Mouse (Mus musculus) MEL (cell line): Measurements from ENCODE around the gene Plxna4. TPM values are rescaled to one million over a fixed set of nuclear protein-coding genes. Genes with fewer than 3 reads are reported as not detected.

Experiments used
- DNase-seq: peaks from one replicate; pipeline ENCODE4 v3.0.0; 2011; ENCODE audit warnings: low read depth, low spot score
- H3K27ac ChIP-seq: 2 replicates; pipeline ENCODE4 v1.5.1; 2012; ENCODE audit warnings: low read depth, mild to moderate bottlenecking, control low read depth, low read length, moderate library complexity; ENCODE audit not compliant: control insufficient read depth
- H3K27me3 ChIP-seq, 2 experiments: fragments of 150-350 bp in 1 of 2; sonication (generic) in 1 of 2; 2 replicates each; pipeline ENCODE4 v1.6.1; 2012; ENCODE audit warnings: low read length in 2 of 2, mild to moderate bottlenecking in 2 of 2, improper control_type of control experiment in 1 of 2, moderate library complexity in 1 of 2; ENCODE audit not compliant: insufficient read depth in 2 of 2, control insufficient read depth in 1 of 2
- H3K36me3 ChIP-seq, 2 experiments: 2 replicates each; pipeline ENCODE4 v1.6.1; 2012 to 2014; ENCODE audit warnings: low read length in 2 of 2, improper control_type of control experiment in 1 of 2, inconsistent platforms in 1 of 2, mild to moderate bottlenecking in 1 of 2; ENCODE audit not compliant: insufficient read depth in 2 of 2, control insufficient read depth in 1 of 2
- H3K4me1 ChIP-seq, 2 experiments: fragments of 150-350 bp in 1 of 2; sonication (generic) in 1 of 2; 2 replicates each; pipeline ENCODE4 v1.6.1; 2012; ENCODE audit warnings: low read length in 2 of 2, improper control_type of control experiment in 1 of 2, mild to moderate bottlenecking in 1 of 2; ENCODE audit not compliant: insufficient read depth in 2 of 2, control insufficient read depth in 1 of 2
- H3K4me3 ChIP-seq, 2 experiments: fragments of 150-350 bp in 1 of 2; sonication (generic) in 1 of 2; 2 replicates each; pipeline ENCODE4 v1.5.1; 2012; ENCODE audit warnings: low read depth in 2 of 2, low read length in 2 of 2, mild to moderate bottlenecking in 2 of 2, moderate library complexity in 2 of 2, control low read depth in 1 of 2, improper control_type of control experiment in 1 of 2; ENCODE audit not compliant: control insufficient read depth in 1 of 2, insufficient read depth in 1 of 2
- H3K79me2 ChIP-seq: 2 replicates; pipeline ENCODE4 v1.6.1; 2012; ENCODE audit warnings: mild to moderate bottlenecking, low read length, moderate library complexity; ENCODE audit not compliant: control insufficient read depth, poor library complexity, insufficient read depth
- H3K9ac ChIP-seq: 2 replicates; pipeline ENCODE4 v1.6.1; 2012; ENCODE audit warnings: low read depth, mild to moderate bottlenecking, control low read depth, low read length, moderate library complexity; ENCODE audit not compliant: control insufficient read depth, poor library complexity, severe bottlenecking
- H3K9me3 ChIP-seq: fragments of 150-350 bp; sonication (generic); replicated peaks from 2 replicates; pipeline ENCODE4 v1.6.1; 2012; ENCODE audit warnings: mild to moderate bottlenecking, low read length, improper control_type of control experiment, moderate library complexity; ENCODE audit not compliant: insufficient read depth
- BHLHE40 ChIP-seq: IDR thresholded peaks from 2 replicates; pipeline ENCODE4 v1.6.1; 2012; ENCODE audit warnings: low read depth, mild to moderate bottlenecking, inconsistent platforms, low read length, improper control_type of control experiment, borderline replicate concordance
- CHD2 ChIP-seq: IDR thresholded peaks from 2 replicates; pipeline ENCODE4 v1.6.1; 2011; ENCODE audit warnings: low read length, improper control_type of control experiment
- ELF1 ChIP-seq: IDR thresholded peaks from 2 replicates; pipeline ENCODE4 v1.6.1; 2014; ENCODE audit warnings: low read depth, mild to moderate bottlenecking, inconsistent platforms, low read length, improper control_type of control experiment, moderate library complexity
- EP300 ChIP-seq, 2 experiments: IDR thresholded peaks; 2 replicates each; pipeline ENCODE4 v1.6.1; 2011; ENCODE audit warnings: improper control_type of control experiment in 2 of 2, low read length in 2 of 2, low read depth in 1 of 2, mild to moderate bottlenecking in 1 of 2
- ETS1 ChIP-seq: IDR thresholded peaks from 2 replicates; pipeline ENCODE4 v1.6.1; 2012; ENCODE audit warnings: low read depth, mild to moderate bottlenecking, inconsistent platforms, low read length, improper control_type of control experiment, moderate library complexity
- GABPA ChIP-seq: IDR thresholded peaks from 2 replicates; pipeline ENCODE4 v1.6.1; 2012; ENCODE audit warnings: low read depth, mild to moderate bottlenecking, inconsistent platforms, low read length, improper control_type of control experiment, moderate library complexity
- HCFC1 ChIP-seq: IDR thresholded peaks from 2 replicates; pipeline ENCODE4 v1.6.1; 2012; ENCODE audit warnings: low read depth, mild to moderate bottlenecking, inconsistent platforms, low read length, improper control_type of control experiment, moderate library complexity
- JUND ChIP-seq: IDR thresholded peaks from 2 replicates; pipeline ENCODE4 v1.6.1; 2011; ENCODE audit warnings: low read depth, mild to moderate bottlenecking, improper control_type of control experiment, low read length
- MAFK ChIP-seq: IDR thresholded peaks from 2 replicates; pipeline ENCODE4 v1.6.1; 2011; ENCODE audit warnings: low read depth, mild to moderate bottlenecking, low read length, improper control_type of control experiment, borderline replicate concordance
- MAX ChIP-seq: IDR thresholded peaks from 2 replicates; pipeline ENCODE4 v1.6.1; 2011; ENCODE audit warnings: low read length, improper control_type of control experiment
- MAZ ChIP-seq: IDR thresholded peaks from 2 replicates; pipeline ENCODE4 v1.6.1; 2012; ENCODE audit warnings: low read depth, mild to moderate bottlenecking, inconsistent platforms, low read length, improper control_type of control experiment
- MXI1 ChIP-seq: IDR thresholded peaks from 2 replicates; pipeline ENCODE4 v1.6.1; 2011; ENCODE audit warnings: mild to moderate bottlenecking, low read depth, low read length, improper control_type of control experiment
- MYB ChIP-seq: IDR thresholded peaks from 2 replicates; pipeline ENCODE4 v1.6.1; 2011; ENCODE audit warnings: mild to moderate bottlenecking, low read depth, low read length, improper control_type of control experiment
- POLR2AphosphoS2 ChIP-seq: IDR thresholded peaks from 2 replicates; pipeline ENCODE4 v1.6.1; 2011; ENCODE audit warnings: low read length, improper control_type of control experiment
- POLR2AphosphoS5 ChIP-seq: IDR thresholded peaks from 2 replicates; pipeline ENCODE4 v1.6.1; 2012; ENCODE audit warnings: low read depth, borderline replicate concordance, mild to moderate bottlenecking, inconsistent platforms, low read length, moderate library complexity, mixed read lengths
- RAD21 ChIP-seq: IDR thresholded peaks from 2 replicates; pipeline ENCODE4 v1.6.1; 2011; ENCODE audit warnings: mild to moderate bottlenecking, low read depth, low read length, improper control_type of control experiment
- RCOR1 ChIP-seq: IDR thresholded peaks from 2 replicates; pipeline ENCODE4 v1.6.1; 2012; ENCODE audit warnings: low read depth, mild to moderate bottlenecking, inconsistent platforms, low read length, improper control_type of control experiment
- SMC3 ChIP-seq: IDR thresholded peaks from 2 replicates; pipeline ENCODE4 v1.6.1; 2011; ENCODE audit warnings: low read depth, low read length, improper control_type of control experiment
- TBP ChIP-seq: IDR thresholded peaks from 2 replicates; pipeline ENCODE4 v1.8.0; 2011; ENCODE audit warnings: low read depth, low read length, improper control_type of control experiment
- TCF12 ChIP-seq: IDR thresholded peaks from 2 replicates; pipeline ENCODE4 v1.6.1; 2014; ENCODE audit warnings: low read depth, mild to moderate bottlenecking, inconsistent platforms, low read length, improper control_type of control experiment, moderate library complexity
- UBTF ChIP-seq: IDR thresholded peaks from 2 replicates; pipeline ENCODE4 v1.6.1; 2012; ENCODE audit warnings: low read depth, mild to moderate bottlenecking, inconsistent platforms, low read length, improper control_type of control experiment, moderate library complexity, borderline replicate concordance; ENCODE audit not compliant: insufficient read depth
- USF1 ChIP-seq: IDR thresholded peaks from 2 replicates; pipeline ENCODE4 v1.6.1; 2014; ENCODE audit warnings: low read depth, mild to moderate bottlenecking, inconsistent platforms, low read length, improper control_type of control experiment, moderate library complexity
- USF2 ChIP-seq, 2 experiments: IDR thresholded peaks; 2 replicates each; pipeline ENCODE4 v1.6.1; 2011 to 2012; ENCODE audit warnings: improper control_type of control experiment in 2 of 2, low read length in 2 of 2, borderline replicate concordance in 1 of 2, inconsistent platforms in 1 of 2, low read depth in 1 of 2, mild to moderate bottlenecking in 1 of 2; ENCODE audit not compliant: insufficient read depth in 1 of 2
- ZC3H11A ChIP-seq: IDR thresholded peaks from 2 replicates; pipeline ENCODE4 v1.6.1; 2012; ENCODE audit warnings: low read depth, mild to moderate bottlenecking, inconsistent platforms, low read length, improper control_type of control experiment
- ZKSCAN1 ChIP-seq: IDR thresholded peaks from 2 replicates; pipeline ENCODE4 v1.6.1; 2012; ENCODE audit warnings: low read depth, mild to moderate bottlenecking, inconsistent platforms, low read length, improper control_type of control experiment, moderate library complexity
- ZMIZ1 ChIP-seq: IDR thresholded peaks from 2 replicates; pipeline ENCODE4 v1.6.1; 2012; ENCODE audit warnings: low read depth, mild to moderate bottlenecking, inconsistent platforms, low read length, improper control_type of control experiment, moderate library complexity
- ZNF384 ChIP-seq: IDR thresholded peaks from 2 replicates; pipeline ENCODE4 v1.6.1; 2012; ENCODE audit warnings: low read depth, mild to moderate bottlenecking, inconsistent platforms, low read length, improper control_type of control experiment
- polyA plus RNA-seq, 2 experiments: library from polyadenylated mRNA; stranded (reverse) in 1 of 2; unstranded in 1 of 2; fragments of >175 nt in 1 of 2; fragments of >200 nt in 1 of 2; gene quantifications; 2 replicates each; pipeline versions ENCODE4 v1.2.1 to v1.2.4; 2012; ENCODE audit warnings: low replicate concordance in 2 of 2, low read depth in 1 of 2; ENCODE audit not compliant: insufficient read length in 2 of 2, insufficient read depth in 1 of 2, missing spikeins in 1 of 2
- total RNA-seq: library from RNA; depleted of rRNA; stranded (reverse); fragments of 300-350 nt; gene quantifications from 2 replicates; pipeline ENCODE4 v1.2.3, GENCODE M21; 2012

The Plxna4 gene
- total and polyA plus RNA-seq, 3 experiments = 0.01 TPM; not detected in 2

GRCm38 (mm10) chr6:32514096-32514495 lies 73.9 kb downstream of the Plxna4 start:
- DNase-seq = no peak
- Histone ChIP-seq H3K36me3 (no peaks in the 10 kb centered on the region), H3K79me2 (no peaks in the 10 kb centered on the region), H3K27ac (no peak overlapping the region), H3K4me1 (no peaks in the 10 kb centered on the region), H3K27me3 (no peaks in the 10 kb centered on the region)
- no peak for TF ChIP-seq ZKSCAN1
- no peak for TF ChIP-seq BHLHE40
- TF ChIP-seq MAX = no peak
- TF ChIP-seq EP300 (IDR thresholded peaks at IDR 0.05; ENCODE audit: low read depth in 1 of 2, low read length in 2 of 2) = no peak
- TF ChIP-seq MAFK = no peak
- no peak for TF ChIP-seq UBTF
- no peak for TF ChIP-seq MXI1
- TF ChIP-seq TCF12 = no peak
- no peak for TF ChIP-seq ELF1
- TF ChIP-seq GABPA = no peak
- no peak for TF ChIP-seq ZNF384
- TF ChIP-seq POLR2AphosphoS2 = no peak
- TF ChIP-seq ZC3H11A = no peak
- TF ChIP-seq RAD21 = no peak
- TF ChIP-seq MYB = no peak
- no peak for TF ChIP-seq TBP
- TF ChIP-seq CHD2 = no peak
- TF ChIP-seq ZMIZ1 = no peak
- TF ChIP-seq, all 39 proteins: peak for 0
- Histone ChIP-seq H3K9me3 (no peaks in the 10 kb centered on the region), H3K4me3 (no peak overlapping the region), H3K9ac (no peak overlapping the region)

DNA sequence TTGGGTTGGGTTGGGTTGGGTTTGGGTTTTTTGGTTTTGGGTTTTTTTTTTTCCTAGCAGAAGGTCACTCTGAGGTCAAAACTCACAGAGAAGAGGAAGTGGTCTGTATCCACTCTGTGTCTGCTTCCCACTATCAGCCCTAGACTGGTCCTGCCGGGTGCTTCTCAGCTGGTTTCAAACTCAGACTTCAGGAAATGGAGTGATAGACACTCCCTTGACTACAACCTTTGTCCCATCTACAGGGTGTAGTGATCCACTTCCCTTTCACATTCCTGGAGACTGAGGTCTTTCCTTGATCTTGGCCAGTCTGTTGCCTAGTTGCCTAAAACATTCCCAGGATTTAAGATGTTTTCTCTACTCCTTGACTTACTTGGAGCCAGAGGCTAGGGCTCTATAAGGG lies 76.0 kb downstream of the Plxna4 start:
- no peaks in the 10 kb centered on the region for H3K36me3 ChIP-seq
- no peak overlapping the region for H3K4me3 ChIP-seq
- no peaks in the 10 kb centered on the region for H3K27me3 ChIP-seq
- TF ChIP-seq HCFC1 = no peak
- TF ChIP-seq ZMIZ1 = no peak
- TF ChIP-seq ZC3H11A = no peak
- TF ChIP-seq MYB = no peak
- no peak for TF ChIP-seq SMC3
- TF ChIP-seq RCOR1 = no peak
- TF ChIP-seq ETS1 = no peak
- TF ChIP-seq TBP = no peak
- TF ChIP-seq USF2 (IDR thresholded peaks at IDR 0.05; ENCODE audit: borderline replicate concordance in 1 of 2, insufficient read depth in 1 of 2, low read depth in 1 of 2, low read length in 2 of 2) = no peak
- TF ChIP-seq ZNF384 = no peak
- TF ChIP-seq RAD21 = no peak
- TF ChIP-seq MAZ = no peak
- TF ChIP-seq JUND = no peak
- no peak for TF ChIP-seq MAFK
- TF ChIP-seq UBTF = no peak
- no peak for TF ChIP-seq POLR2AphosphoS5
- TF ChIP-seq GABPA = no peak
- TF ChIP-seq USF1 = no peak
- no peak for TF ChIP-seq POLR2AphosphoS2
- H3K9me3 ChIP-seq = no peaks in the 10 kb centered on the region
- no peak for DNase-seq
- H3K27ac ChIP-seq = no peak overlapping the region
- no peak overlapping the region for H3K9ac ChIP-seq
- no peaks in the 10 kb centered on the region for H3K4me1 ChIP-seq
- H3K79me2 ChIP-seq = no peaks in the 10 kb centered on the region
